Mouse (Mus musculus) embryonic fibroblast, embryonic 13.5 days (primary cell): ENCODE data around the gene Natd1.

ENCODE experiments used
- CTCF ChIP-seq: IDR thresholded peaks from 2 replicates; pipeline ENCODE4 v1.5.1; 2011; ENCODE audit warnings: mild to moderate bottlenecking, control low read depth, low read length, moderate library complexity, borderline replicate concordance; ENCODE audit not compliant: insufficient read depth
- POLR2A ChIP-seq: IDR thresholded peaks from 2 replicates; pipeline ENCODE4 v1.6.1; 2011; ENCODE audit warnings: low read depth, mild to moderate bottlenecking, control low read depth, low read length, moderate library complexity

DNA sequence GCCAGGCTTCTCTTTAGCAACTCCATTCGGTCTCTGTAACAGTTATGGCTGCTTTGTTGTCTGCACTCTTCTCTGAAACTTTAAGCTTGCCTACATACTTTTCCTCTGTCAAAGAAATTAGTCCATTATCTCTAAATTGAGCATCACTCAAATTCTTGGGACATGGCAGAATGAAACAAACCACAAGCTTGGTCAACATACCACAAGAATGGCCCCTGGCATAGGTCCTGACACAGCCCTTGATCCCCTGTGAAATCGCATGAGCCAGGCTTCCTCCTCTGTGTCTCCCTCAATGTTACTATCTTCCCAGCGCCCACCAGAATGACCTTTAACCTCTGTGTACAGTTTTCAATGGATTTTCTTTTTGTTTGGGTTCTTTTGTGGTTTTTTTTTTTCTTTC, 32.2 kb downstream of the Natd1 start:
- TF ChIP-seq POLR2A = no peak; the same call in 1 of the 2 replicates
- TF ChIP-seq CTCF = no peak
